In genomic region chr1:127619036-127619435, GRCm38 (mm10) we compare ENCODE assay signal across 21 mouse cellular contexts.
DNase-seq lines count a peak whose midpoint lies in the region; ATAC-seq and TF ChIP-seq lines count a peak whose summit lies in the region.
"Had no signal": no experiment of that assay in that cellular context is flagged by ENCODE, and none has a peak within 500 bp of the region (broad histone marks: within the 10 kb centered on the region; RNA-seq: fewer than 3 reads in every experiment).

No protein-coding gene starts in this region.

- no peak overlapping the region for H3K27ac ChIP-seq in hindbrain, postnatal 0 days
- H3K27ac ChIP-seq in hindbrain, embryonic 16.5 days (ENCODE audit: low read depth, low read length), result no peak overlapping the region
- H3K27ac ChIP-seq in cerebellum, adult 2 months (ENCODE audit: insufficient read depth, low read length), result peak overlapping the region; percentile 52; the same call in 1 of the 2 replicates
- H3K27ac ChIP-seq: heart, embryonic 15.5 days; kidney, embryonic 15.5 days; limb, embryonic 15.5 days; liver, embryonic 14.5 days; lung, embryonic 15.5 days; stomach, embryonic 15.5 days had no signal

- H3K4me3 ChIP-seq in hindbrain, postnatal 0 days (ENCODE audit: low read length), result no peak overlapping the region
- no peak overlapping the region for H3K4me3 ChIP-seq in hindbrain, embryonic 16.5 days (ENCODE audit: low read length)
- no peak overlapping the region for H3K4me3 ChIP-seq in cerebellum, adult 2 months (replicated peaks; ENCODE audit: insufficient read depth, low read depth, low read length)
- H3K4me3 ChIP-seq: heart, embryonic 15.5 days; kidney, embryonic 15.5 days; limb, embryonic 15.5 days; lung, embryonic 15.5 days; stomach, embryonic 15.5 days had no signal

- H3K4me2 ChIP-seq in hindbrain, postnatal 0 days (ENCODE audit: low read depth, low read length), result no peak overlapping the region
- H3K4me2 ChIP-seq in hindbrain, embryonic 16.5 days (ENCODE audit: low read length), result no peak overlapping the region
- H3K4me2 ChIP-seq: heart, embryonic 15.5 days; kidney, embryonic 15.5 days; limb, embryonic 15.5 days; lung, embryonic 15.5 days; stomach, embryonic 15.5 days had no signal

- 59% methylated on average over 6 of the region's 6 CpGs for whole genome bisulfite sequencing in hindbrain, postnatal 0 days
- WGBS in hindbrain, embryonic 16.5 days, result 75% methylated on average over 6 of the region's 6 CpGs
- 7% methylated on average over 6 of the region's 6 CpGs for WGBS in cerebellum, adult 2 months

- no peaks in the 10 kb centered on the region for H3K27me3 ChIP-seq in hindbrain, postnatal 0 days (ENCODE audit: insufficient read depth, low read length)
- H3K27me3 ChIP-seq in hindbrain, embryonic 16.5 days (replicated peaks; ENCODE audit: control insufficient read depth, insufficient read depth, low read length), result no peaks in the 10 kb centered on the region
- no peaks in the 10 kb centered on the region for H3K27me3 ChIP-seq in cerebellum, adult 2 months (ENCODE audit: control insufficient read depth, insufficient read depth, low read length)
- H3K27me3 ChIP-seq: heart, embryonic 15.5 days; kidney, embryonic 15.5 days; limb, embryonic 15.5 days; lung, embryonic 15.5 days; stomach, embryonic 15.5 days had no signal

- H3K4me1 ChIP-seq in hindbrain, postnatal 0 days (ENCODE audit: insufficient read depth, low read length), result no peaks in the 10 kb centered on the region
- no peaks in the 10 kb centered on the region for H3K4me1 ChIP-seq in hindbrain, embryonic 16.5 days (ENCODE audit: control insufficient read depth, insufficient read depth, low read depth, low read length)
- peaks cover 19% of the 10 kb centered on the region for H3K4me1 ChIP-seq in cerebellum, adult 2 months (ENCODE audit: control insufficient read depth, insufficient read depth, low read length)
- H3K4me1 ChIP-seq: heart, embryonic 15.5 days; kidney, embryonic 15.5 days; limb, embryonic 15.5 days; lung, embryonic 15.5 days; stomach, embryonic 15.5 days had no signal

- no peaks in the 10 kb centered on the region for H3K36me3 ChIP-seq in hindbrain, postnatal 0 days (ENCODE audit: insufficient read depth, low read length)
- no peaks in the 10 kb centered on the region for H3K36me3 ChIP-seq in hindbrain, embryonic 16.5 days (ENCODE audit: control insufficient read depth, insufficient read depth, low read length)
- H3K36me3 ChIP-seq: heart, embryonic 15.5 days; kidney, embryonic 15.5 days; limb, embryonic 15.5 days; lung, embryonic 15.5 days; stomach, embryonic 15.5 days had no signal

- no peak for ATAC-seq in hindbrain, postnatal 0 days
- no peak for ATAC-seq in hindbrain, embryonic 16.5 days
- ATAC-seq in cerebellum, adult (ENCODE audit: insufficient number of reproducible peaks, low FRiP score, low TSS enrichment), result peak; percentile 96
- ATAC-seq: activated CD4-positive, CD25-positive, alpha-beta regulatory T cell, adult 4 months; midbrain, embryonic 16.5 days had no signal

- no peaks in the 10 kb centered on the region for H3K9me3 ChIP-seq in hindbrain, postnatal 0 days (ENCODE audit: low read length)
- H3K9me3 ChIP-seq in hindbrain, embryonic 16.5 days (ENCODE audit: control insufficient read depth, low read length), result no peaks in the 10 kb centered on the region; the same call in 1 of the 2 replicates
- H3K9me3 ChIP-seq: heart, embryonic 15.5 days; kidney, embryonic 15.5 days; limb, embryonic 15.5 days; lung, embryonic 15.5 days; stomach, embryonic 15.5 days had no signal

- DNase-seq in hindbrain, postnatal 0 days (ENCODE audit: low spot score), result peak; percentile 9
- DNase-seq in cerebellum, adult 2 months, result peak; percentile 68 to 81
- DNase-seq in cerebellum, postnatal 25 days, result peak; percentile 69 to 79
- DNase-seq in adrenal gland, postnatal 36 days, result no peak
- no peak for DNase-seq in embryo, embryonic 10 days (ENCODE audit: low spot score)
- DNase-seq: adrenal gland, adult 8-10 months; heart, postnatal 36 days; kidney, adult 11 months; kidney, postnatal 36 days; lung, postnatal 4 days; thymus, postnatal 4 days had no signal

- no peak overlapping the region for H3K9ac ChIP-seq in hindbrain, postnatal 0 days (replicated peaks; ENCODE audit: low read length)
- no peak overlapping the region for H3K9ac ChIP-seq in hindbrain, embryonic 16.5 days (ENCODE audit: low read depth, low read length)
- H3K9ac ChIP-seq: heart, embryonic 15.5 days; kidney, embryonic 15.5 days; limb, embryonic 15.5 days; liver, embryonic 14.5 days; lung, embryonic 15.5 days; stomach, embryonic 15.5 days had no signal

- TF ChIP-seq POLR2A in cerebellum, adult 2 months (IDR thresholded peaks at IDR 0.05; ENCODE audit: borderline replicate concordance, insufficient read depth, low read length), result no peak

- no peak for TF ChIP-seq CTCF in hindbrain, postnatal 0 days (IDR thresholded peaks at IDR 0.05; ENCODE audit: low read depth)
- no peak for TF ChIP-seq CTCF in cerebellum, adult 2 months (IDR thresholded peaks at IDR 0.05; ENCODE audit: borderline replicate concordance, insufficient read depth, low read depth, low read length)

Comparison
In these comparisons a context has a peak if more than half of its experiments do, and no peak if none do; other contexts are left out.
1. DNase-seq: peak in hindbrain, postnatal 0 days (single experiment), cerebellum, adult 2 months (2 of 2) and cerebellum, postnatal 25 days (2 of 2); none in adrenal gland, postnatal 36 days (0 of 2) and embryo, embryonic 10 days (single experiment).